Mouse (Mus musculus): ENCODE results near the gene Ube2u. TPM values are rescaled to one million over a fixed set of nuclear protein-coding genes. Genes with fewer than 3 reads are reported as not detected.

Ube2u gene
- total and polyA plus RNA-seq, 2 experiments from 2014 or later: 0.18 TPM; not detected in 1

GRCm38 (mm10) chr4:100503337-100503736 lies 24.7 kb downstream of the Ube2u start:
- ATAC-seq (ENCODE audit: insufficient read depth, low read depth): no peak
- Histone ChIP-seq H3K27ac (ENCODE audit: low read depth) (no peak overlapping the region), H3K4me3 (ENCODE audit: low read depth, low read length) (no peak overlapping the region), H3K27me3 (ENCODE audit: control insufficient read depth, insufficient read depth, low read length) (no peaks in the 10 kb centered on the region), H3K4me2 (ENCODE audit: low read depth, low read length) (no peak overlapping the region), H3K36me3 (replicated peaks; ENCODE audit: control insufficient read depth, insufficient read depth, low read length) (no peaks in the 10 kb centered on the region), H3K4me1 (ENCODE audit: control insufficient read depth, insufficient read depth) (no peaks in the 10 kb centered on the region), H3K9ac (replicated peaks; ENCODE audit: low read depth, low read length) (no peak overlapping the region), H3K9me3 (replicated peaks; ENCODE audit: control insufficient read depth, low read length) (no peaks in the 10 kb centered on the region)
- 70% methylated on average over 2 of the region's 2 CpGs for WGBS
- DNase-seq (ENCODE audit: low spot score): no peak
- no peak for TF ChIP-seq CTCF (IDR thresholded peaks at IDR 0.05; ENCODE audit: low read depth)
- no peak for TF ChIP-seq EP300 (IDR thresholded peaks at IDR 0.05; ENCODE audit: low read depth)

- 81% methylated on average over 2 of the region's 2 CpGs for WGBS
- no peak overlapping the region for H3K27ac ChIP-seq (ENCODE audit: low read depth)
- TF ChIP-seq CTCF (IDR thresholded peaks at IDR 0.05; ENCODE audit: low read depth) (no peak), EP300 (IDR thresholded peaks at IDR 0.05; ENCODE audit: low read depth) (no peak)
- H3K36me3 ChIP-seq (replicated peaks; ENCODE audit: control insufficient read depth, insufficient read depth, low read length): no peaks in the 10 kb centered on the region
- H3K4me3 ChIP-seq (ENCODE audit: low read depth, low read length): no peak overlapping the region
- H3K4me2 ChIP-seq (ENCODE audit: low read depth, low read length): no peak overlapping the region
- peaks cover 13% of the 10 kb centered on the region for H3K4me1 ChIP-seq (ENCODE audit: control insufficient read depth, insufficient read depth)
- no peak overlapping the region for H3K9ac ChIP-seq (replicated peaks; ENCODE audit: low read depth, low read length)
- no peaks in the 10 kb centered on the region for H3K27me3 ChIP-seq (ENCODE audit: control insufficient read depth, insufficient read depth, low read length)
- no peak for ATAC-seq (ENCODE audit: insufficient read depth, low read depth)
- DNase-seq (ENCODE audit: low spot score): no peak
- no peaks in the 10 kb centered on the region for H3K9me3 ChIP-seq (replicated peaks; ENCODE audit: control insufficient read depth, low read length)
These were observed 39.0 kb downstream of the Ube2u start for GRCm38 (mm10) chr4:100517646-100518045.

GRCm38 (mm10) chr4:100522534-100522933 lies 43.9 kb downstream of the Ube2u start:
- WGBS: 59% methylated on average over 6 of the region's 6 CpGs
- Histone ChIP-seq H3K4me3 (ENCODE audit: low read depth, low read length) (no peak overlapping the region), H3K27me3 (ENCODE audit: control insufficient read depth, insufficient read depth, low read length) (no peaks in the 10 kb centered on the region), H3K4me2 (ENCODE audit: low read depth, low read length) (no peak overlapping the region), H3K9ac (replicated peaks; ENCODE audit: low read depth, low read length) (no peak overlapping the region), H3K4me1 (ENCODE audit: control insufficient read depth, insufficient read depth) (peaks cover 46% of the 10 kb centered on the region), H3K36me3 (replicated peaks; ENCODE audit: control insufficient read depth, insufficient read depth, low read length) (no peaks in the 10 kb centered on the region), H3K27ac (ENCODE audit: low read depth) (no peak overlapping the region), H3K9me3 (replicated peaks; ENCODE audit: control insufficient read depth, low read length) (no peaks in the 10 kb centered on the region)
- ATAC-seq (ENCODE audit: insufficient read depth, low read depth) (no peak), DNase-seq (ENCODE audit: low spot score) (no peak)
- no peak for TF ChIP-seq EP300 (IDR thresholded peaks at IDR 0.05; ENCODE audit: low read depth)

GRCm38 (mm10) chr4:100524741-100525140 lies 46.1 kb downstream of the Ube2u start:
- 0 out of 2 replicates have a peak overlapping the region, but pooled peaks have one; percentile 8 for H3K4me2 ChIP-seq (ENCODE audit: low read depth, low read length)
- H3K27ac ChIP-seq (ENCODE audit: low read depth): peak overlapping the region; percentile 84
- no peak for TF ChIP-seq CTCF (IDR thresholded peaks at IDR 0.05; ENCODE audit: low read depth)
- TF ChIP-seq EP300 (IDR thresholded peaks at IDR 0.05; ENCODE audit: low read depth): no peak
- DNase-seq (ENCODE audit: low spot score): peak; percentile 57
- peaks cover 46% of the 10 kb centered on the region for H3K4me1 ChIP-seq (ENCODE audit: control insufficient read depth, insufficient read depth)
- no peaks in the 10 kb centered on the region for H3K36me3 ChIP-seq (replicated peaks; ENCODE audit: control insufficient read depth, insufficient read depth, low read length)
- peak overlapping the region; percentile 1; the same call in 1 of the 2 replicates for H3K9ac ChIP-seq (replicated peaks; ENCODE audit: low read depth, low read length)
- 26% methylated on average over 4 of the region's 4 CpGs for WGBS
- H3K4me3 ChIP-seq (ENCODE audit: low read depth, low read length): no peak overlapping the region
- ATAC-seq (ENCODE audit: insufficient read depth, low read depth): peak; percentile 63
- H3K27me3 ChIP-seq (ENCODE audit: control insufficient read depth, insufficient read depth, low read length): no peaks in the 10 kb centered on the region
- no peaks in the 10 kb centered on the region for H3K9me3 ChIP-seq (replicated peaks; ENCODE audit: control insufficient read depth, low read length)

GRCm38 (mm10) chr4:100526296-100526695 lies 47.6 kb downstream of the Ube2u start:
- Histone ChIP-seq H3K36me3 (replicated peaks; ENCODE audit: control insufficient read depth, insufficient read depth, low read length) (no peaks in the 10 kb centered on the region), H3K27ac (ENCODE audit: low read depth) (peak overlapping the region; percentile 33), H3K4me3 (ENCODE audit: low read depth, low read length) (no peak overlapping the region), H3K27me3 (ENCODE audit: control insufficient read depth, insufficient read depth, low read length) (no peaks in the 10 kb centered on the region), H3K9me3 (replicated peaks; ENCODE audit: control insufficient read depth, low read length) (no peaks in the 10 kb centered on the region), H3K4me1 (ENCODE audit: control insufficient read depth, insufficient read depth) (peaks cover 41% of the 10 kb centered on the region), H3K9ac (replicated peaks; ENCODE audit: low read depth, low read length) (no peak overlapping the region), H3K4me2 (ENCODE audit: low read depth, low read length) (no peak overlapping the region)
- ATAC-seq (ENCODE audit: insufficient read depth, low read depth): no peak
- TF ChIP-seq EP300 (IDR thresholded peaks at IDR 0.05; ENCODE audit: low read depth): no peak
- no peak for TF ChIP-seq CTCF (IDR thresholded peaks at IDR 0.05; ENCODE audit: low read depth)
- 27% methylated on average over 6 of the region's 6 CpGs for WGBS
- no peak for DNase-seq (ENCODE audit: low spot score)

GRCm38 (mm10) chr4:100527086-100527485 lies 48.4 kb downstream of the Ube2u start:
- 6% methylated on average over 3 of the region's 3 CpGs for WGBS
- no peaks in the 10 kb centered on the region for H3K9me3 ChIP-seq (replicated peaks; ENCODE audit: control insufficient read depth, low read length)
- 0 out of 2 replicates have a peak overlapping the region, but pooled peaks have one; percentile 25 for H3K4me3 ChIP-seq (ENCODE audit: low read depth, low read length)
- H3K4me1 ChIP-seq (ENCODE audit: control insufficient read depth, insufficient read depth): peaks cover 33% of the 10 kb centered on the region
- peak overlapping the region; percentile 50 for H3K4me2 ChIP-seq (ENCODE audit: low read depth, low read length)
- no peak for TF ChIP-seq CTCF (IDR thresholded peaks at IDR 0.05; ENCODE audit: low read depth)
- no peak for TF ChIP-seq EP300 (IDR thresholded peaks at IDR 0.05; ENCODE audit: low read depth)
- no peak overlapping the region for H3K9ac ChIP-seq (replicated peaks; ENCODE audit: low read depth, low read length)
- H3K36me3 ChIP-seq (replicated peaks; ENCODE audit: control insufficient read depth, insufficient read depth, low read length): no peaks in the 10 kb centered on the region
- peak overlapping the region; percentile 81 for H3K27ac ChIP-seq (ENCODE audit: low read depth)
- DNase-seq (ENCODE audit: low spot score): no peak
- no peaks in the 10 kb centered on the region for H3K27me3 ChIP-seq (ENCODE audit: control insufficient read depth, insufficient read depth, low read length)
- no peak for ATAC-seq (ENCODE audit: insufficient read depth, low read depth)
